Mouse (Mus musculus) heart, embryonic 13.5 days (tissue): ENCODE results near the gene Arntl2. TPM values are rescaled to one million over a fixed set of nuclear protein-coding genes. Genes with fewer than 3 reads are reported as not detected.
A peak's percentile ranks its signal among the peaks of the same experiment; 100 is the strongest.
"Not testable (repeated sequence)": the region's sequence is repeated elsewhere in the genome, so short reads cannot be mapped to it uniquely, and the experiment has no call there.

Source experiments
- ATAC-seq: fragments of 200-750 bp; cut with Nextera tagmentation; 2 replicates; pipeline ENCODE4 v1.8.0; 2017; ENCODE audit warnings: moderate TSS enrichment; ENCODE audit not compliant: insufficient number of reproducible peaks, low FRiP score, low TSS enrichment; ENCODE audit errors: extremely low read depth
- H3K27ac ChIP-seq: fragments of 300-500 bp; sonication (generic); replicated peaks from 2 replicates; pipeline ENCODE4 v1.5.1; 2015; ENCODE audit warnings: moderate library complexity, mild to moderate bottlenecking, inconsistent platforms
- H3K27me3 ChIP-seq: fragments of 300-500 bp; sonication (generic); replicated peaks from 2 replicates; pipeline ENCODE4 v1.6.1; 2015; ENCODE audit warnings: mild to moderate bottlenecking, inconsistent platforms
- H3K36me3 ChIP-seq: fragments of 300-500 bp; sonication (generic); 2 replicates; pipeline ENCODE4 v1.6.1; 2015; ENCODE audit warnings: mild to moderate bottlenecking, inconsistent platforms
- H3K4me1 ChIP-seq: fragments of 300-500 bp; sonication (generic); 2 replicates; pipeline ENCODE4 v1.6.1; 2015; ENCODE audit warnings: inconsistent platforms
- H3K4me2 ChIP-seq: fragments of 300-500 bp; sonication (generic); 2 replicates; pipeline ENCODE4 v1.6.1; 2015; ENCODE audit warnings: inconsistent platforms, mild to moderate bottlenecking, moderate library complexity
- H3K4me3 ChIP-seq: fragments of 300-500 bp; sonication (generic); 2 replicates; pipeline ENCODE4 v1.5.1; 2015; ENCODE audit warnings: moderate library complexity, mild to moderate bottlenecking, inconsistent platforms
- H3K9ac ChIP-seq: fragments of 300-500 bp; sonication (generic); 2 replicates; pipeline ENCODE4 v1.6.1; 2015; ENCODE audit warnings: inconsistent platforms, mild to moderate bottlenecking, moderate library complexity
- H3K9me3 ChIP-seq: fragments of 300-500 bp; sonication (generic); 2 replicates; pipeline ENCODE4 v1.6.1; 2016; ENCODE audit warnings: inconsistent platforms
- WGBS: fragments of 180-500 bp; shearing (Covaris S2); methylation state at CpG from one replicate; pipeline ENCODE4 v1.1.7; 2015; ENCODE audit warnings: mixed read lengths; 5-methylcytosine and 5-hydroxymethylcytosine counted together
- polyA plus RNA-seq: library from polyadenylated mRNA; unstranded; fragments of >200 nt; fragmentation: Nextera tagmentation; extraction: Ambion mirVana; gene quantifications from 2 replicates; pipeline ENCODE4 v1.2.1, GENCODE M21; 2015

Gene Arntl2
- polyA plus RNA-seq, 1 experiment from 2014 or later, result 2.5 TPM

GRCm38 (mm10) chr6:146850050-146850449 lies 54.2 kb downstream of the Arntl2 start, which contains the start of gene Smco2:
TSS of gene Smco2 (plus strand) at chr6:146850104.
- peaks cover 37% of the 10 kb centered on the region for H3K4me1 ChIP-seq
- no peak within 1 kb of the TSS for H3K4me3 ChIP-seq
- no peak within 1 kb of the TSS for H3K4me2 ChIP-seq
- ATAC-seq, result no peak
- H3K36me3 ChIP-seq, result no peaks in the 10 kb centered on the region
- 71% methylated on average over 4 of the region's 4 CpGs for WGBS
- no peak within 1 kb of the TSS for H3K9ac ChIP-seq
- H3K27me3 ChIP-seq, result no peaks in the 10 kb centered on the region
- H3K27ac ChIP-seq, result no peak within 1 kb of the TSS
- 0 out of 2 replicates have a peak, but pooled peaks cover under 1% of the 10 kb centered on the region for H3K9me3 ChIP-seq

- Histone ChIP-seq H3K27ac (no peak overlapping the region), H3K4me3 (no peak overlapping the region), H3K9me3 (0 out of 2 replicates have a peak, but pooled peaks cover 3% of the 10 kb centered on the region), H3K36me3 (no peaks in the 10 kb centered on the region), H3K27me3 (no peaks in the 10 kb centered on the region), H3K9ac (no peak overlapping the region), H3K4me2 (no peak overlapping the region), H3K4me1 (peaks cover 22% of the 10 kb centered on the region)
- WGBS, result 74% methylated on average over 3 of the region's 3 CpGs
- ATAC-seq, result no peak
These were observed 56.1 kb downstream of the Arntl2 start for GRCm38 (mm10) chr6:146851916-146852315.

GRCm38 (mm10) chr6:146852739-146853138 lies 56.9 kb downstream of the Arntl2 start:
- ATAC-seq, result no peak
- 52% methylated on average over 4 of the region's 4 CpGs for WGBS
- peak overlapping the region; percentile 34; the same call in 1 of the 2 replicates for H3K27ac ChIP-seq

GRCm38 (mm10) chr6:146855185-146855584 lies 59.3 kb downstream of the Arntl2 start:
- Histone ChIP-seq H3K27me3 (no peaks in the 10 kb centered on the region), H3K9me3 (0 out of 2 replicates have a peak, but pooled peaks cover 3% of the 10 kb centered on the region), H3K4me1 (peaks cover 23% of the 10 kb centered on the region), H3K36me3 (no peaks in the 10 kb centered on the region), H3K9ac (no peak overlapping the region), H3K27ac (no peak overlapping the region), H3K4me2 (no peak overlapping the region), H3K4me3 (no peak overlapping the region)
- ATAC-seq, result no peak; the same call in 1 of the 2 replicates
- WGBS, result 94% methylated on average over 9 of the region's 9 CpGs

More at GRCm38 (mm10) chr6:146852739-146853138, 56.9 kb downstream of the Arntl2 start:
- H3K9me3 ChIP-seq, result 0 out of 2 replicates have a peak, but pooled peaks cover 3% of the 10 kb centered on the region
- no peaks in the 10 kb centered on the region for H3K36me3 ChIP-seq
- H3K4me1 ChIP-seq, result peaks cover 27% of the 10 kb centered on the region
- no peak overlapping the region for H3K9ac ChIP-seq
- H3K4me3 ChIP-seq, result no peak overlapping the region
- no peaks in the 10 kb centered on the region for H3K27me3 ChIP-seq
- H3K4me2 ChIP-seq, result no peak overlapping the region

GRCm38 (mm10) chr6:146857386-146857785 lies 61.5 kb downstream of the Arntl2 start:
- WGBS, result 80% methylated on average over 2 of the region's 2 CpGs
- ATAC-seq, result no peak
- no peak overlapping the region for H3K27ac ChIP-seq
- H3K9me3 ChIP-seq, result 0 out of 2 replicates have a peak, but pooled peaks cover 3% of the 10 kb centered on the region
- H3K4me1 ChIP-seq, result peaks cover 20% of the 10 kb centered on the region
- H3K4me3 ChIP-seq, result no peak overlapping the region
- H3K4me2 ChIP-seq, result no peak overlapping the region
- no peak overlapping the region for H3K9ac ChIP-seq
- no peaks in the 10 kb centered on the region for H3K27me3 ChIP-seq
- no peaks in the 10 kb centered on the region for H3K36me3 ChIP-seq

GRCm38 (mm10) chr6:146863154-146863553 lies 67.3 kb downstream of the Arntl2 start:
- H3K9ac ChIP-seq, result no peak overlapping the region
- no peak overlapping the region for H3K4me3 ChIP-seq
- H3K27ac ChIP-seq, result no peak overlapping the region
- no peak for ATAC-seq
- H3K4me1 ChIP-seq, result no peaks in the 10 kb centered on the region
- H3K9me3 ChIP-seq, result no peaks in the 10 kb centered on the region
- H3K36me3 ChIP-seq, result no peaks in the 10 kb centered on the region
- H3K4me2 ChIP-seq, result no peak overlapping the region
- 83% methylated on average over 2 of the region's 2 CpGs for WGBS
- no peaks in the 10 kb centered on the region for H3K27me3 ChIP-seq

GRCm38 (mm10) chr6:146864370-146864769 lies 68.5 kb downstream of the Arntl2 start:
- not testable (repeated sequence) for H3K36me3 ChIP-seq, H3K27ac ChIP-seq, H3K4me1 ChIP-seq, H3K9ac ChIP-seq, H3K9me3 ChIP-seq, H3K27me3 ChIP-seq, H3K4me2 ChIP-seq, ATAC-seq, H3K4me3 ChIP-seq
- WGBS, result 83% methylated on average over 2 of the region's 5 CpGs

GRCm38 (mm10) chr6:146865701-146866100 lies 69.8 kb downstream of the Arntl2 start:
- H3K4me3 ChIP-seq, result no peak overlapping the region
- H3K27me3 ChIP-seq, result no peaks in the 10 kb centered on the region
- H3K4me2 ChIP-seq, result no peak overlapping the region
- 81% methylated on average over 4 of the region's 4 CpGs for WGBS
- no peak for ATAC-seq
- H3K27ac ChIP-seq, result no peak overlapping the region
- no peaks in the 10 kb centered on the region for H3K4me1 ChIP-seq
- H3K9me3 ChIP-seq, result no peaks in the 10 kb centered on the region
- H3K36me3 ChIP-seq, result no peaks in the 10 kb centered on the region
- H3K9ac ChIP-seq, result no peak overlapping the region

GRCm38 (mm10) chr6:146871975-146872374 lies 76.1 kb downstream of the Arntl2 start:
- ATAC-seq, result no peak
- no peaks in the 10 kb centered on the region for H3K27me3 ChIP-seq
- H3K4me2 ChIP-seq, result no peak overlapping the region
- H3K9ac ChIP-seq, result no peak overlapping the region
- no peak overlapping the region for H3K4me3 ChIP-seq
- H3K36me3 ChIP-seq, result 0 out of 2 replicates have a peak, but pooled peaks cover 3% of the 10 kb centered on the region
- peaks cover 9% of the 10 kb centered on the region for H3K4me1 ChIP-seq
- 85% methylated on average over 4 of the region's 4 CpGs for WGBS
- H3K27ac ChIP-seq, result no peak overlapping the region
- peaks cover 6% of the 10 kb centered on the region for H3K9me3 ChIP-seq

- H3K36me3 ChIP-seq, result 0 out of 2 replicates have a peak, but pooled peaks cover 3% of the 10 kb centered on the region
- H3K4me2 ChIP-seq, result peak overlapping the region; percentile 19; the same call in 1 of the 2 replicates
- H3K27me3 ChIP-seq, result no peaks in the 10 kb centered on the region
- WGBS, result 50% methylated on average over 6 of the region's 6 CpGs
- no peak overlapping the region for H3K27ac ChIP-seq
- peaks cover 7% of the 10 kb centered on the region for H3K9me3 ChIP-seq
- no peak overlapping the region for H3K9ac ChIP-seq
- H3K4me1 ChIP-seq, result peaks cover 31% of the 10 kb centered on the region
- H3K4me3 ChIP-seq, result no peak overlapping the region
- no peak for ATAC-seq
These were observed 78.6 kb downstream of the Arntl2 start for GRCm38 (mm10) chr6:146874415-146874814.

GRCm38 (mm10) chr6:146876820-146877219 lies 81.0 kb downstream of the Arntl2 start:
- 87% methylated on average over 2 of the region's 2 CpGs for WGBS
- no peak overlapping the region for H3K4me3 ChIP-seq
- peak overlapping the region; percentile 57 for H3K27ac ChIP-seq
- 0 out of 2 replicates have a peak, but pooled peaks cover 3% of the 10 kb centered on the region for H3K36me3 ChIP-seq
- peaks cover 36% of the 10 kb centered on the region for H3K4me1 ChIP-seq
- no peak overlapping the region for H3K4me2 ChIP-seq
- no peak for ATAC-seq
- no peak overlapping the region for H3K9ac ChIP-seq
- H3K9me3 ChIP-seq, result peaks cover 7% of the 10 kb centered on the region
- H3K27me3 ChIP-seq, result no peaks in the 10 kb centered on the region

GRCm38 (mm10) chr6:146877425-146878045 lies 81.7 kb downstream of the Arntl2 start:
- H3K4me3 ChIP-seq, result no peak overlapping the region
- H3K4me1 ChIP-seq, result peaks cover 44% of the 10 kb centered on the region
- 0 out of 2 replicates have a peak, but pooled peaks have one; percentile 25 for ATAC-seq
- H3K36me3 ChIP-seq, result 0 out of 2 replicates have a peak, but pooled peaks cover 3% of the 10 kb centered on the region
- WGBS, result 47% methylated on average over 12 of the region's 12 CpGs
- H3K27ac ChIP-seq, result peak overlapping the region; percentile 81
- H3K27me3 ChIP-seq, result no peaks in the 10 kb centered on the region
- H3K4me2 ChIP-seq, result peak overlapping the region; percentile 15; the same call in 1 of the 2 replicates
- no peak overlapping the region for H3K9ac ChIP-seq
- peaks cover 7% of the 10 kb centered on the region for H3K9me3 ChIP-seq
